ENCODE assay signal across 28 mouse cellular contexts in genomic region chr11:68839606-68840005, GRCm38 (mm10). TPM values are rescaled to one million over a fixed set of nuclear protein-coding genes. Genes with fewer than 3 reads are reported as not detected.
A peak's percentile ranks its signal among the peaks of the same experiment; 100 is the strongest.
DNase-seq lines count a peak whose midpoint lies in the region; ATAC-seq and TF ChIP-seq lines count a peak whose summit lies in the region.
"Had no signal": no experiment of that assay in that cellular context is flagged by ENCODE, and none has a peak within 500 bp of the region (broad histone marks: within the 10 kb centered on the region; RNA-seq: fewer than 3 reads in every experiment).

No protein-coding gene starts in this region.

- DNase-seq in liver, embryonic 13.5 days: no peak
- DNase-seq in limb, embryonic 10.5 days (ENCODE audit: low spot score): peak; percentile 15
- DNase-seq in liver, postnatal 0 days: no peak
- no peak for DNase-seq in hindbrain, embryonic 10.5 days (ENCODE audit: low spot score)
- DNase-seq in thymus, adult 2 months: no peak
- DNase-seq: adrenal gland, adult 8-10 months; adrenal gland, postnatal 25 days; cerebellum, adult 11-12 months; cerebellum, adult 8-10 months; cerebellum, postnatal 10 days; cerebellum, postnatal 36 days; embryo, embryonic 11 days; gastrocnemius, postnatal 25 days; heart, adult 2 months; heart, postnatal 14 days had no signal

- no peak overlapping the region for H3K4me3 ChIP-seq in liver, embryonic 13.5 days (replicated peaks)
- H3K4me3 ChIP-seq in liver, embryonic 12.5 days: no peak overlapping the region
- no peak overlapping the region for H3K4me3 ChIP-seq in limb, embryonic 10.5 days
- H3K4me3 ChIP-seq in liver, postnatal 0 days (ENCODE audit: low read depth, low read length): no peak overlapping the region
- H3K4me3 ChIP-seq in hindbrain, embryonic 10.5 days: no peak overlapping the region
- no peak overlapping the region for H3K4me3 ChIP-seq in thymus, adult 2 months (ENCODE audit: control insufficient read depth, insufficient read depth, low read length)
- H3K4me3 ChIP-seq: embryonic facial prominence, embryonic 10.5 days; embryonic facial prominence, embryonic 13.5 days; erythroblast, embryonic 14.5 days; forebrain, embryonic 12.5 days; forebrain, embryonic 15.5 days; heart, adult 2 months; heart, embryonic 10.5 days; heart, embryonic 13.5 days; hindbrain, embryonic 13.5 days had no signal

- TF ChIP-seq POLR2A in thymus, adult 2 months (IDR thresholded peaks at IDR 0.05; ENCODE audit: control insufficient read depth, extremely low read depth, insufficient read depth, low read length, poor library complexity): no peak

- WGBS in liver, embryonic 13.5 days (ENCODE audit: insufficient replicate concordance): 83% methylated on average over 5 of the region's 5 CpGs
- 82% methylated on average over 5 of the region's 5 CpGs for WGBS in liver, embryonic 12.5 days (ENCODE audit: insufficient replicate concordance)
- 93% methylated on average over 5 of the region's 5 CpGs for WGBS in limb, embryonic 10.5 days
- 71% methylated on average over 5 of the region's 5 CpGs for WGBS in liver, postnatal 0 days (ENCODE audit: insufficient replicate concordance)
- WGBS in hindbrain, embryonic 10.5 days: 79% methylated on average over 5 of the region's 5 CpGs
- 98% methylated on average over 5 of the region's 5 CpGs for WGBS in thymus, adult 2 months

- peaks cover 74% of the 10 kb centered on the region for H3K36me3 ChIP-seq in liver, embryonic 13.5 days
- H3K36me3 ChIP-seq in liver, embryonic 12.5 days: peaks cover 83% of the 10 kb centered on the region
- H3K36me3 ChIP-seq in limb, embryonic 10.5 days: peaks cover 81% of the 10 kb centered on the region
- H3K36me3 ChIP-seq in liver, postnatal 0 days (replicated peaks; ENCODE audit: insufficient read depth, low read length): peaks cover 52% of the 10 kb centered on the region
- H3K36me3 ChIP-seq in hindbrain, embryonic 10.5 days: peaks cover 81% of the 10 kb centered on the region
- peaks cover 67% of the 10 kb centered on the region for H3K36me3 ChIP-seq in thymus, adult 2 months (ENCODE audit: control insufficient read depth, insufficient read depth, low read length)

- H3K4me2 ChIP-seq in liver, embryonic 13.5 days: no peak overlapping the region
- no peak overlapping the region for H3K4me2 ChIP-seq in liver, embryonic 12.5 days
- no peak overlapping the region for H3K4me2 ChIP-seq in liver, postnatal 0 days (ENCODE audit: low read depth, low read length)
- H3K4me2 ChIP-seq: embryonic facial prominence, embryonic 13.5 days; forebrain, embryonic 12.5 days; forebrain, embryonic 15.5 days; heart, embryonic 13.5 days; hindbrain, embryonic 13.5 days had no signal

- H3K4me1 ChIP-seq in liver, embryonic 13.5 days (replicated peaks): no peaks in the 10 kb centered on the region
- no peaks in the 10 kb centered on the region for H3K4me1 ChIP-seq in liver, embryonic 12.5 days
- H3K4me1 ChIP-seq in limb, embryonic 10.5 days: no peaks in the 10 kb centered on the region
- 0 out of 2 replicates have a peak, but pooled peaks cover 2% of the 10 kb centered on the region for H3K4me1 ChIP-seq in liver, postnatal 0 days (ENCODE audit: insufficient read depth)
- no peaks in the 10 kb centered on the region for H3K4me1 ChIP-seq in hindbrain, embryonic 10.5 days (replicated peaks)
- H3K4me1 ChIP-seq in thymus, adult 2 months (replicated peaks; ENCODE audit: control insufficient read depth, insufficient read depth, low read length): no peaks in the 10 kb centered on the region
- H3K4me1 ChIP-seq: embryonic facial prominence, embryonic 10.5 days; embryonic facial prominence, embryonic 13.5 days; forebrain, embryonic 12.5 days; forebrain, embryonic 15.5 days; heart, embryonic 10.5 days; heart, embryonic 13.5 days; hindbrain, embryonic 13.5 days had no signal

- no peaks in the 10 kb centered on the region for H3K27me3 ChIP-seq in liver, embryonic 13.5 days
- no peaks in the 10 kb centered on the region for H3K27me3 ChIP-seq in liver, embryonic 12.5 days (replicated peaks)
- H3K27me3 ChIP-seq in limb, embryonic 10.5 days (ENCODE audit: low read depth, poor library complexity, severe bottlenecking): no peaks in the 10 kb centered on the region
- no peaks in the 10 kb centered on the region for H3K27me3 ChIP-seq in liver, postnatal 0 days (ENCODE audit: insufficient read depth, low read length)
- no peaks in the 10 kb centered on the region for H3K27me3 ChIP-seq in hindbrain, embryonic 10.5 days (ENCODE audit: insufficient read depth, poor library complexity, severe bottlenecking)
- H3K27me3 ChIP-seq in thymus, adult 2 months (ENCODE audit: control insufficient read depth, insufficient read depth, low read length): no peaks in the 10 kb centered on the region
- H3K27me3 ChIP-seq: embryonic facial prominence, embryonic 13.5 days; forebrain, embryonic 12.5 days; forebrain, embryonic 15.5 days; heart, embryonic 13.5 days; hindbrain, embryonic 13.5 days had no signal

- no peak for TF ChIP-seq CTCF in liver, postnatal 0 days (IDR thresholded peaks at IDR 0.05; ENCODE audit: low read depth)
- TF ChIP-seq CTCF in thymus, adult 2 months (IDR thresholded peaks at IDR 0.05; ENCODE audit: borderline replicate concordance, control insufficient read depth, extremely low read depth, insufficient read depth, low read length, poor library complexity): no peak

- no peak overlapping the region for H3K9ac ChIP-seq in liver, embryonic 13.5 days
- no peak overlapping the region for H3K9ac ChIP-seq in liver, embryonic 12.5 days
- no peak overlapping the region for H3K9ac ChIP-seq in liver, postnatal 0 days (replicated peaks)
- H3K9ac ChIP-seq: embryonic facial prominence, embryonic 13.5 days; forebrain, embryonic 12.5 days; forebrain, embryonic 15.5 days; heart, embryonic 13.5 days; hindbrain, embryonic 13.5 days had no signal

- ATAC-seq in liver, embryonic 13.5 days (ENCODE audit: low read depth): peak; percentile 51; the same call in 1 of the 2 replicates
- ATAC-seq in liver, embryonic 12.5 days: no peak
- peak; percentile 91 for ATAC-seq in liver, postnatal 0 days
- ATAC-seq: activated CD4-positive, CD25-positive, alpha-beta regulatory T cell, adult 4 months; CD4-positive, CD25-positive, alpha-beta regulatory T cell, adult 4 months; forebrain, embryonic 15.5 days; hindbrain, embryonic 16.5 days had no signal

- H3K9me3 ChIP-seq in liver, embryonic 13.5 days (replicated peaks): no peaks in the 10 kb centered on the region
- H3K9me3 ChIP-seq in liver, embryonic 12.5 days (replicated peaks): no peaks in the 10 kb centered on the region
- H3K9me3 ChIP-seq in limb, embryonic 10.5 days (replicated peaks): no peaks in the 10 kb centered on the region
- H3K9me3 ChIP-seq in liver, postnatal 0 days (ENCODE audit: low read length): no peaks in the 10 kb centered on the region
- peaks cover 2% of the 10 kb centered on the region; the same call in 1 of the 2 replicates for H3K9me3 ChIP-seq in hindbrain, embryonic 10.5 days
- H3K9me3 ChIP-seq: embryonic facial prominence, embryonic 10.5 days; embryonic facial prominence, embryonic 13.5 days; forebrain, embryonic 12.5 days; forebrain, embryonic 15.5 days; heart, embryonic 10.5 days; heart, embryonic 13.5 days; hindbrain, embryonic 13.5 days had no signal

- TF ChIP-seq EP300 in liver, postnatal 0 days (IDR thresholded peaks at IDR 0.05; ENCODE audit: low read depth): no peak

- H3K27ac ChIP-seq in liver, embryonic 13.5 days: no peak overlapping the region
- no peak overlapping the region for H3K27ac ChIP-seq in liver, embryonic 12.5 days
- H3K27ac ChIP-seq in limb, embryonic 10.5 days: no peak overlapping the region
- H3K27ac ChIP-seq in liver, postnatal 0 days (ENCODE audit: low read depth): 0 out of 2 replicates have a peak overlapping the region, but pooled peaks have one; percentile 46
- no peak overlapping the region for H3K27ac ChIP-seq in hindbrain, embryonic 10.5 days
- H3K27ac ChIP-seq in thymus, adult 2 months (ENCODE audit: control insufficient read depth, insufficient read depth, low read length): no peak overlapping the region
- H3K27ac ChIP-seq: embryonic facial prominence, embryonic 10.5 days; embryonic facial prominence, embryonic 13.5 days; forebrain, embryonic 12.5 days; forebrain, embryonic 15.5 days; heart, adult 2 months; heart, embryonic 10.5 days; heart, embryonic 13.5 days; hindbrain, embryonic 13.5 days had no signal

RNA-seq across cellular contexts. Expression of gene Ndel1, which starts 32.1 kb away (rescaled TPM):
- 35.5 and 40.0 TPM in 2 replicates for polyA plus RNA-seq in liver, embryonic 13.5 days (2015; fragmentation: Nextera tagmentation; extraction: Ambion mirVana)
- 40.4 and 42.0 TPM in 2 replicates for polyA plus RNA-seq in liver, embryonic 12.5 days (2016; fragmentation: Nextera tagmentation; extraction: Ambion mirVana)
- 52.6 and 61.8 TPM in 2 replicates for polyA plus RNA-seq in limb, embryonic 10.5 days (2016; fragmentation: Nextera tagmentation; extraction: Ambion mirVana)
- 32.8 and 33.8 TPM in 2 replicates for polyA plus RNA-seq in liver, postnatal 0 days (2015; fragmentation: Nextera tagmentation; extraction: Ambion mirVana)
- polyA plus RNA-seq in hindbrain, embryonic 10.5 days (2016; fragmentation: Nextera tagmentation; extraction: Ambion mirVana): 56.3 and 57.7 TPM in 2 replicates
- 51.3 and 57.0 TPM in 2 replicates for polyA plus RNA-seq in thymus, adult 2 months (2012; rRNA removed)

RNA-seq across cellular contexts. Expression of gene Rnf222, which starts 48.7 kb away (rescaled TPM):
- 0.08 and 0.09 TPM in 2 replicates for polyA plus RNA-seq in liver, embryonic 13.5 days (2015; fragmentation: Nextera tagmentation; extraction: Ambion mirVana)
- polyA plus RNA-seq in liver, embryonic 12.5 days (2016; fragmentation: Nextera tagmentation; extraction: Ambion mirVana): 0.07 and 0.10 TPM in 2 replicates
- polyA plus RNA-seq in limb, embryonic 10.5 days (2016; fragmentation: Nextera tagmentation; extraction: Ambion mirVana): 0.04 and 0.09 TPM in 2 replicates
- 0.02 and 0.07 TPM in 2 replicates for polyA plus RNA-seq in liver, postnatal 0 days (2015; fragmentation: Nextera tagmentation; extraction: Ambion mirVana)
- 0.07 TPM in 1 of 2 replicates, not detected in the other for polyA plus RNA-seq in hindbrain, embryonic 10.5 days (2016; fragmentation: Nextera tagmentation; extraction: Ambion mirVana)
- 0.04 TPM in 1 of 2 replicates, not detected in the other for polyA plus RNA-seq in thymus, adult 2 months (2012; rRNA removed)
- polyA plus RNA-seq: activated CD4-positive, CD25-positive, alpha-beta regulatory T cell, adult 4 months; C2C12; CD4-positive, CD25-positive, alpha-beta regulatory T cell, adult 4 months; embryonic facial prominence, embryonic 10.5 days; erythroblast, embryonic 14.5 days; forebrain, embryonic 15.5 days had no signal
